Mouse (Mus musculus): ENCODE data around the gene Trim69. TPM values are rescaled to one million over a fixed set of nuclear protein-coding genes. Genes with fewer than 3 reads are reported as not detected.

The Trim69 gene
- polyA plus RNA-seq, 1 experiment from 2014 or later = not detected

DNA sequence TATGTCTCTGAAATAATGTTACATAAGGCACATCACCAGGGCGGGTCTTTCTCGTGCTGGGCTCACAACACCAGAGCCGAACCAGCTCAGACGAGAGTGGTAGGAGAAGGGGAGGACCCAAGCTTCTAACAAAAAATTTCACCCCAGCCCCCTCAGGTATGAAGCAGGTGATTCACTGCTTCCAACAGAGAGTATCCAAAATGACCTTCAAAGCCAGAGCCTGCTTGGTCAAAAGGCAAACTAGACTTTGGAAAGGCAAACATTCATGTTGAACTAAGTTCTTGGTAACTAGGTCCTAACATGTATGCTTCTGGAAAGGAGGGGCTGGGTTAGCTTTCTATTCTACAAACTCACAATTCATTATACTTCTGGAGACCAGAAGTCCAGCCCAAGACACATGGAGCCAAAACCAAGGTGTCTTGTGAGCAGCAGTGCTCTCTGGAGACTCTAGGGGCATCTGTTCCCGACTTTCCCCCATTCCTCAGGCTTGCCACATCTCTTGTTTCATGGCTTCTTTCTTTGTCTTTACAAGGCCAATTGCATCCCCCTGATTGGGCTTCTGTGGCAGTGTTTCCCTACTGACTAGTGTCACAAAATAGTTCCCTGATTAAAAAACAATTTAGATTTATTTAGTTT lies 19.1 kb upstream of the Trim69 start:
- no peak overlapping the region for H3K9ac ChIP-seq
- no peak overlapping the region for H3K4me3 ChIP-seq
- H3K4me2 ChIP-seq = no peak overlapping the region
- H3K36me3 ChIP-seq = no peaks in the 10 kb centered on the region
- peaks cover 3% of the 10 kb centered on the region; the same call in 1 of the 2 replicates for H3K4me1 ChIP-seq
- no peak overlapping the region for H3K27ac ChIP-seq (replicated peaks)
- no peaks in the 10 kb centered on the region for H3K9me3 ChIP-seq
- WGBS = 64% methylated on average over 5 of the region's 5 CpGs
- H3K27me3 ChIP-seq (replicated peaks) = no peaks in the 10 kb centered on the region; the same call in 1 of the 2 replicates
- no peak for ATAC-seq (ENCODE audit: extremely low read depth, insufficient number of reproducible peaks, low FRiP score, low TSS enrichment)

DNA sequence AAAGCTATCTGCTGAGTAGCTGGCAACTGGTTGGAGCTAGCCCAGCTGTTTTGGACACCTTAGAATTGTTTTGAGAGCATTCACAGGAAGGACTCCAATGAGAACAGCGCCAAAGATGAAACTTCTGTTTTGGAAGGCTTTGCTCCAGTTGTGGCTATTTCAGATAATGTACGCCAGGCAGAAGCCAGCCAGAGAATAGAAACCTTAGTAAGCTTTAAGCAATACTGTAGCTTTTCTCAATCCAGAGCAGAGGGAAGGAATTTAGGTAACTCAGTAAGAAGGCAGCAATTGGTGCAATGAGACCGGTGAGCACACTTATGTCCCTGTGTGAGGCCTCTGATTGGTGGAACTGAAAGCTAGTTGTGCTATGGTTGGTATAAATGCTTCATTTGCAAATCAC lies 17.4 kb upstream of the Trim69 start:
- Histone ChIP-seq H3K4me1 (peaks cover 9% of the 10 kb centered on the region), H3K4me3 (no peak overlapping the region), H3K9me3 (no peaks in the 10 kb centered on the region), H3K27me3 (replicated peaks) (no peaks in the 10 kb centered on the region; the same call in 1 of the 2 replicates), H3K9ac (no peak overlapping the region), H3K36me3 (no peaks in the 10 kb centered on the region), H3K4me2 (no peak overlapping the region), H3K27ac (replicated peaks) (no peak overlapping the region)
- no peak for ATAC-seq (ENCODE audit: extremely low read depth, insufficient number of reproducible peaks, low FRiP score, low TSS enrichment)
- WGBS = 78% methylated on average over 3 of the region's 3 CpGs

DNA sequence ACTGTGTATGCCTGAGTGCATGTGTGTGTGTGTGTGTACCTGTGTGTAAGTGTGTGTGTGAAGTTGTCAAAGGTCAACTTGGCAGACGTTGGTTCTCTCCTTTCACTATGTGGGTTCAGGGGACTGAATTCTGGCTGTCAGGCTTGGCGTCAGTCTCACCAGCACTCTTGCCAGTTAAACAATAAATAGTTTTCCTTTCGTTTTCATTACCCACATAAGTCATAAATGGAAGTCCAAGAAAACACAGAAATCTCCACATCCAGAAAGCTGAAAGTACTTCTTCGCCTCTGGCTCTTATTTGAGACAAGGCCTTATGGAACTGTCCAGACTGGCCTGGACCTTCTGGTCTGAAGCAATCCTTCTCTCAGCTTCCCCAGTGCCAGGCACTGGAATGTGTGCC lies 14.7 kb upstream of the Trim69 start:
- WGBS = 65% methylated on average over 4 of the region's 4 CpGs
- no peak overlapping the region for H3K4me2 ChIP-seq

DNA sequence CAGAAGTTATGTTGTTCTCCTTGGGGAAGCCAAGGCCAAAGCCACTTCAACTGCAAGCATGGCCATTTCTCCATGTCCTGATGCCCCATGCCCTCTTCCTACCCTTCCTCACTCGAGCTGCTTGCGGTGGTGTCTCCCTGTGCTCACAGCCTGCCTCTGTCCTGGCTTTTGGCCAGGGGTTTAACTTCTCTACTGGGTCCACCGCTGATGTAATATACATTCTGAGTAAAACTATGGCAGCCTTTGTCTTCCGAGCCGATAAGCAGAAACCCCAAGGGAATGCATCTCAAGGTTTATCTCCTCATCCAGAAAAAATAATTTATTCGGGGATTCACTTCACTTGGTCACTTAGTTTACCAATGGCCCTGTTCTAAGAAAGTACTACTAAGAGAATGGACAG lies 13.8 kb upstream of the Trim69 start:
- no peak overlapping the region for H3K9ac ChIP-seq
- 0 out of 2 replicates have a peak overlapping the region, but pooled peaks have one; percentile 81 for H3K4me3 ChIP-seq
- peaks cover 9% of the 10 kb centered on the region for H3K36me3 ChIP-seq
- H3K4me1 ChIP-seq = peaks cover 22% of the 10 kb centered on the region
- no peaks in the 10 kb centered on the region; the same call in 1 of the 2 replicates for H3K27me3 ChIP-seq (replicated peaks)
- no peak for ATAC-seq (ENCODE audit: extremely low read depth, insufficient number of reproducible peaks, low FRiP score, low TSS enrichment)
- H3K4me2 ChIP-seq = peak overlapping the region; percentile 79
- peak overlapping the region; percentile 63 for H3K27ac ChIP-seq (replicated peaks)
- WGBS = 52% methylated on average over 6 of the region's 6 CpGs
- H3K9me3 ChIP-seq = no peaks in the 10 kb centered on the region

More for the DNA sequence above, 14.7 kb upstream of the Trim69 start:
- H3K9me3 ChIP-seq = no peaks in the 10 kb centered on the region
- H3K9ac ChIP-seq = no peak overlapping the region
- no peak for ATAC-seq (ENCODE audit: extremely low read depth, insufficient number of reproducible peaks, low FRiP score, low TSS enrichment)
- peaks cover 22% of the 10 kb centered on the region for H3K4me1 ChIP-seq
- no peaks in the 10 kb centered on the region for H3K36me3 ChIP-seq
- no peak overlapping the region for H3K27ac ChIP-seq (replicated peaks)
- H3K27me3 ChIP-seq (replicated peaks) = no peaks in the 10 kb centered on the region; the same call in 1 of the 2 replicates
- no peak overlapping the region for H3K4me3 ChIP-seq

DNA sequence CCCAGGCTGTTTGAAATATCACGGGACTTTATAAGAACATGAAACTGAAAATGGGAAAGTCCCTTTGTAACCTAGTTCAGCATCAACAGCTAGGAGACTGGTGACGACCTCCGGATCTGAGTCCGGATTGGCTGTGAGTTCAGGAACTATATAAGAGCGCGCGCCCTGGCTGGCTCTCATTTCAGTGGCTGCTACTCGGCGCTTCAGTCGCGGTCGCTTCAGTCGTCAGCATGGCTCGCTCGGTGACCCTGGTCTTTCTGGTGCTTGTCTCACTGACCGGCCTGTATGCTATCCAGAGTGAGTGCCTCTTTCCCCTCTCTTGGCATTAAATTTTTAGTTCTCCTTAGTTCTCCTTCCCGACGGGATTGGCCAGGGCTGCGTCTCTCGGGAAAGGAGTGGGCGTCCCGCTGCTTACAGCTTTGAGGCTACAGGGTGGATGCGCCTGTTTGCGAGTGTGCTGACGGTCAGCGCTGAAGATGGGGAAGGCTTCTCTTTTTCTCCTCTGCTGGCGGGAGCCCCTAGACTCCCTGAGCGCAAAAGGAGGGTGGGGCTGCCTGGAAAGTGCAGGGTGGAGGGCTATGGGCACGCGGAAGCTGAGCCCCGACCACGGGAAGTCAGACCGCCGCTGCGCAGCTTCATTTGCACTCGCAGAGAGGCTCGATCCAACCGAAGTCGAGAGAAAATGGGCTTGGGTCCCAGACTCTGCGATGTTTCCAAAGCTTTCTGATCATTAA lies 12.8 kb upstream of the Trim69 start, which contains the start of gene B2m:
Gene B2m, plus strand, starts transcription at position 179 of the 734 bp plus-strand sequence.
- under 1% methylated on average over 40 of the region's 40 CpGs for WGBS

DNA sequence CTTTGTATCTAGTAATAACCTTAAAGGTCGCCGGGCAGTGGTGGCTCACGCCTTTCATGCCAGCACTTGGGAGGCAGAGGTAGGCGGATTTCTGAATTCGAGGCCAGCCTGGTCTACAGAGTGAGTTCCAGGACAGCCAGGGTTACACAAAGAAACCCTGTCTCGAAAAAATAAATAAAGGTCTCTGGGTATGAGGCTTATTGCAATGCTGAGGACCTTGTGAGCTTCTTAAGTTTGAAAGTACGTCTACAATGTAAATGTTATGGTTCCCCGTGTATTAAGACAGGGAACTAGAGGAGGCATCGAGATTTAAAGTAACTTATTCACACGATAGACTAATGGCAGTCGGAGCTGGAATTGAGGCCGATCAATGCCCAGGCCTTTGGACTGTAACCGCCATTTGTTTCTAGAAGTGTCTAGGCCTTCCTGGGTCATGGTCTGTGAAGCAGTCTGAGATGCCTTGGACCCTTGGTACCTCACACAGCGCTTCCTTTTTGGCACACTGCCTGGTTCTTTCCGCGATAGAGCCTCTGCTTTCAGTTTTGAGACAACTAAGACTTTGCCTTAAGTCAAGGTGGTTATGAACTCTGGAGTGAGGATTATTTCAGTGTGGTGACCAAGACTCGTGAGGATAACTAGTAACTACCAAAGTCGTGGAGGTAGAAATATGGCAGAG lies 12.1 kb upstream of the Trim69 start:
- Histone ChIP-seq H3K4me3 (peak overlapping the region; percentile 81), H3K4me1 (peaks cover 22% of the 10 kb centered on the region), H3K9me3 (no peaks in the 10 kb centered on the region), H3K9ac (peak overlapping the region; percentile 92), H3K27me3 (replicated peaks) (no peaks in the 10 kb centered on the region; the same call in 1 of the 2 replicates), H3K27ac (replicated peaks) (peak overlapping the region; percentile 84), H3K36me3 (peaks cover 24% of the 10 kb centered on the region), H3K4me2 (peak overlapping the region; percentile 79)
- no peak for ATAC-seq (ENCODE audit: extremely low read depth, insufficient number of reproducible peaks, low FRiP score, low TSS enrichment)
- WGBS = 28% methylated on average over 18 of the region's 18 CpGs

More for the DNA sequence above, 12.8 kb upstream of the Trim69 start, which contains the start of gene B2m:
- Histone ChIP-seq H3K27me3 (replicated peaks) (no peaks in the 10 kb centered on the region; the same call in 1 of the 2 replicates), H3K4me1 (peaks cover 22% of the 10 kb centered on the region), H3K9me3 (no peaks in the 10 kb centered on the region), H3K9ac (peak within 1 kb of the TSS; percentile 92), H3K4me3 (peak within 1 kb of the TSS; percentile 81), H3K27ac (replicated peaks) (peak within 1 kb of the TSS; percentile 84), H3K36me3 (peaks cover 17% of the 10 kb centered on the region), H3K4me2 (peak within 1 kb of the TSS; percentile 79)
- peak; percentile 66; the same call in 1 of the 2 replicates for ATAC-seq (ENCODE audit: extremely low read depth, insufficient number of reproducible peaks, low FRiP score, low TSS enrichment)

DNA sequence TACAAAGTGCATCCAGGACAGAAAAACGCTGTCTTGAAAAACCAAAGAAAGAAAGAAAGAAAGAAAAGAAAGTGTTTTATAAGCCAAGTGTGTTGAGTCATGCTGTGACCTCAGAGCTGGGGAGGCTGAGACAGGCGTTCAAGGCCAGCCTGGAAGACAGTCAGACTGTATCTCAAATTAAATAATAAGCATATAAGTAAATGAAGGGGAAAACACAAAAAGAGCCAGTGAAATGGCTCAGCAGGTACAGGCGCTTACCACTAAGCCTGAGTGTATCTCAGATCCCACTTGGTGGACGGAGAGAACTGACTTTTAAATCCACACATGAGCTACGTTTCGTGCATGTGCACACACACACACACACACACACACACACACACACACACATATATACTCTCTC lies 11.2 kb upstream of the Trim69 start:
- H3K9me3 ChIP-seq = no peaks in the 10 kb centered on the region
- WGBS = 85% methylated on average over 6 of the region's 6 CpGs
- ATAC-seq (ENCODE audit: extremely low read depth, insufficient number of reproducible peaks, low FRiP score, low TSS enrichment) = no peak

DNA sequence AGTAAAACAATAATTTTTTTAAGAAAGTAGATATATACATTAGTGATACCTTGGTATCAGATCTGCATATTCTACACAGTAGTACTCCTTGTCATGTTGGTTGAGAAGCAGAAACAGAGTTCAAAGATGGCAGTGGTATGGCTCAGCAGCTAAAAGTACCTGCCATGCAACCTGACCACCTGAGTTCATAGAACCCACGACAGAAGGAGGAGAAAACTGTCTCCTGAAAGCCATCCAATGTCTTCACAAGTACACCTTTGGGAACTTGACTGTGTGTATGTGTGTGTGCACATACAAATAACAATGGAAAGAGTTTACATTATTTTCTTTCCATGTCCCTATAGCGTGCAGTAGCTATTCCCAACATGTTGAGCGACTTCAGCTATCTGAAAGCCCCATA lies 10.8 kb upstream of the Trim69 start:
- Histone ChIP-seq H3K27ac (replicated peaks) (no peak overlapping the region), H3K9ac (no peak overlapping the region), H3K4me2 (peak overlapping the region; percentile 79; the same call in 1 of the 2 replicates), H3K27me3 (replicated peaks) (no peaks in the 10 kb centered on the region), H3K4me3 (no peak overlapping the region), H3K36me3 (peaks cover 33% of the 10 kb centered on the region), H3K4me1 (peaks cover 22% of the 10 kb centered on the region), H3K9me3 (no peaks in the 10 kb centered on the region)
- no peak for ATAC-seq (ENCODE audit: extremely low read depth, insufficient number of reproducible peaks, low FRiP score, low TSS enrichment)
- WGBS = 76% methylated on average over 3 of the region's 3 CpGs

More for the DNA sequence above, 11.2 kb upstream of the Trim69 start:
- Histone ChIP-seq H3K9ac (0 out of 2 replicates have a peak overlapping the region, but pooled peaks have one; percentile 14), H3K4me1 (peaks cover 22% of the 10 kb centered on the region), H3K4me2 (peak overlapping the region; percentile 79), H3K4me3 (peak overlapping the region; percentile 81), H3K27ac (replicated peaks) (no peak overlapping the region), H3K27me3 (replicated peaks) (no peaks in the 10 kb centered on the region), H3K36me3 (peaks cover 29% of the 10 kb centered on the region)

DNA sequence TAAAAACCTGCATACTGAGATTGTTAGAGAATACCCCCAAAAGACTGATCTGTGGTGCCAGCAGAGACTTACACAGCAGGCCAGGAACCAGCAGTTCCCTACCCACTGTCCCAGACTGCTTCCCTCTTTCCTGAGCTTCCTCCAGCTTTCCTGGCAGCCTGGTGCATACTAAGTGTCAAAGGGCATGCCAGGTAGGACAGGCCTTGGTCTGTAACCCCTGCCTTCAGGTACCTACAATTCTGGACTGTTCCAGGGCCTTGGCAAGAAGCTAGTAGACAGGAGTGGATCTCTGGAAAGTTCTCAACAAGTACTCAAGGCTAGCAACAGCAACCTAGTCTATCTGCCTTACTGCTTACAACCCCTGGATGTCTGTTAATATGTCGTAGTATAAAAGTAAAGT lies 9.3 kb upstream of the Trim69 start:
- H3K9me3 ChIP-seq = no peaks in the 10 kb centered on the region
- no peak for ATAC-seq (ENCODE audit: extremely low read depth, insufficient number of reproducible peaks, low FRiP score, low TSS enrichment)
- no peak overlapping the region for H3K9ac ChIP-seq
- no peak overlapping the region for H3K27ac ChIP-seq (replicated peaks)
- H3K36me3 ChIP-seq = peaks cover 41% of the 10 kb centered on the region
- no peaks in the 10 kb centered on the region for H3K27me3 ChIP-seq (replicated peaks)
- peaks cover 22% of the 10 kb centered on the region for H3K4me1 ChIP-seq
- no peak overlapping the region for H3K4me3 ChIP-seq
- WGBS = 79% methylated on average over 1 of the region's 1 CpGs
- H3K4me2 ChIP-seq = no peak overlapping the region

DNA sequence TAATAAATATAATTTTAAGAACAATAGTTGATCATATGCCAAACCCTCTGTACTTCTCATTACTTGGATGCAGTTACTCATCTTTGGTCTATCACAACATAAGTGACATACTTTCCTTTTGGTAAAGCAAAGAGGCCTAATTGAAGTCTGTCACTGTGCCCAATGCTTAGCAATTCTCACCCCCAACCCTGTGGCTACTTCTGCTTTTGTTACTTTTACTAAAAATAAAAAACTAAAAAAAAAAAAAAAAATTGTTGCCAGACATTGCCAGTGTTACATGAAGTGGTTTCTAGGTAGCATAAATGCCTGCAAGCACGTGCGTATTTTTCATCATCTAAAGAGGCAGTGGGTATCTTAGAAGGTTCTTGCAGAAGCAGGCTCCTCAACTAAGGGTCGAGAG lies 7.7 kb upstream of the Trim69 start:
- WGBS = 73% methylated on average over 3 of the region's 3 CpGs
- Histone ChIP-seq H3K27me3 (replicated peaks) (no peaks in the 10 kb centered on the region), H3K4me2 (no peak overlapping the region), H3K4me1 (peaks cover 14% of the 10 kb centered on the region), H3K36me3 (peaks cover 47% of the 10 kb centered on the region), H3K9me3 (no peaks in the 10 kb centered on the region), H3K4me3 (no peak overlapping the region), H3K9ac (no peak overlapping the region), H3K27ac (replicated peaks) (no peak overlapping the region)
- no peak for ATAC-seq (ENCODE audit: extremely low read depth, insufficient number of reproducible peaks, low FRiP score, low TSS enrichment)

Measured in heart, embryonic 13.5 days (tissue).